Mouse (Mus musculus) intestine, embryonic 16.5 days (tissue): ENCODE data around the gene Rhox2a. TPM values are rescaled to one million over a fixed set of nuclear protein-coding genes. Genes with fewer than 3 reads are reported as not detected.
"Not testable (repeated sequence)": the region's sequence is repeated elsewhere in the genome, so short reads cannot be mapped to it uniquely, and the experiment has no call there.

Experiments
- ATAC-seq: fragments of 200-750 bp; cut with Nextera tagmentation; 2 replicates; pipeline ENCODE4 v1.8.0; 2017; ENCODE audit warnings: moderate TSS enrichment, moderate library complexity
- H3K27ac ChIP-seq: fragments of 300-500 bp; sonication (generic); 2 replicates; pipeline ENCODE4 v1.5.1; 2014; ENCODE audit warnings: mild to moderate bottlenecking, low read length
- H3K27me3 ChIP-seq: fragments of 300-500 bp; sonication (generic); replicated peaks from 2 replicates; pipeline ENCODE4 v1.6.1; 2014; ENCODE audit warnings: low read length, control low read depth, mixed read lengths; ENCODE audit not compliant: control insufficient read depth, insufficient read depth
- H3K36me3 ChIP-seq: fragments of 300-500 bp; sonication (generic); 2 replicates; pipeline ENCODE4 v1.6.1; 2014; ENCODE audit warnings: low read length, control low read depth; ENCODE audit not compliant: control insufficient read depth, insufficient read depth
- H3K4me1 ChIP-seq: fragments of 300-500 bp; sonication (generic); 2 replicates; pipeline ENCODE4 v1.6.1; 2014; ENCODE audit warnings: low read length, control low read depth, mixed read lengths; ENCODE audit not compliant: control insufficient read depth, insufficient read depth
- H3K4me2 ChIP-seq: fragments of 300-500 bp; sonication (generic); 2 replicates; pipeline ENCODE4 v1.6.1; 2014; ENCODE audit warnings: low read depth, low read length, control low read depth
- H3K4me3 ChIP-seq: fragments of 300-500 bp; sonication (generic); 2 replicates; pipeline ENCODE4 v1.5.1; 2014; ENCODE audit warnings: mild to moderate bottlenecking, low read length
- H3K9ac ChIP-seq: fragments of 300-500 bp; sonication (generic); 2 replicates; pipeline ENCODE4 v1.6.1; 2014; ENCODE audit warnings: low read depth, low read length
- H3K9me3 ChIP-seq: fragments of 300-500 bp; sonication (generic); 2 replicates; pipeline ENCODE4 v1.6.1; 2016; ENCODE audit warnings: low read length, control low read depth; ENCODE audit not compliant: control insufficient read depth
- WGBS: fragments of 180-500 bp; shearing (Covaris S2); extraction: QIAGEN DNeasy Blood & Tissue Kit; methylation state at CpG from one replicate; pipeline ENCODE4 v1.1.7; 2014; 5-methylcytosine and 5-hydroxymethylcytosine counted together
- polyA plus RNA-seq: library from polyadenylated mRNA; unstranded; fragments of >200 nt; fragmentation: Nextera tagmentation; extraction: Ambion mirVana; gene quantifications from 2 replicates; pipeline ENCODE4 v1.2.1, GENCODE M21; 2015

Rhox2a gene
- not detected in 2 replicates for polyA plus RNA-seq

- no CpG with 5 or more reads among the region's 9 CpGs for WGBS
- not testable (repeated sequence) for H3K27ac ChIP-seq, H3K36me3 ChIP-seq, H3K4me2 ChIP-seq, H3K9me3 ChIP-seq, H3K27me3 ChIP-seq, ATAC-seq, H3K4me1 ChIP-seq, H3K9ac ChIP-seq, H3K4me3 ChIP-seq
These were observed at the start of gene Rhox2a for GRCm38 (mm10) chrX:37244676-37245075. Gene Rhox2a, plus strand, starts transcription at chrX:37244976.

GRCm38 (mm10) chrX:37198676-37199075 is 46.1 kb upstream of the Rhox2a start:
- Histone ChIP-seq H3K4me1 (no peaks in the 10 kb centered on the region), H3K27ac (no peak overlapping the region), H3K9me3 (no peaks in the 10 kb centered on the region), H3K27me3 (no peaks in the 10 kb centered on the region), H3K4me2 (no peak overlapping the region), H3K36me3 (no peaks in the 10 kb centered on the region), H3K4me3 (no peak overlapping the region), H3K9ac (no peak overlapping the region)
- 59% methylated on average over 8 of the region's 8 CpGs for WGBS
- no peak for ATAC-seq

- 86% methylated on average over 10 of the region's 10 CpGs for WGBS
- H3K4me3 ChIP-seq = no peak within 1 kb of the TSS
- no peaks in the 10 kb centered on the region for H3K36me3 ChIP-seq
These were observed 33.8 kb upstream of the Rhox2a start, which contains the start of gene Gm9 for GRCm38 (mm10) chrX:37210941-37211340. Gene Gm9, minus strand, starts transcription at chrX:37211041.

GRCm38 (mm10) chrX:37222158-37222557 is 22.6 kb upstream of the Rhox2a start, which contains the start of gene Rhox1:
Gene Rhox1, minus strand, starts transcription at chrX:37222258.
- 71% methylated on average over 1 of the region's 1 CpGs for WGBS
- not testable (repeated sequence) for H3K4me3 ChIP-seq, H3K4me1 ChIP-seq, H3K36me3 ChIP-seq, H3K4me2 ChIP-seq, ATAC-seq, H3K27me3 ChIP-seq, H3K9ac ChIP-seq, H3K9me3 ChIP-seq, H3K27ac ChIP-seq

More at GRCm38 (mm10) chrX:37210941-37211340, 33.8 kb upstream of the Rhox2a start, which contains the start of gene Gm9:
- no peaks in the 10 kb centered on the region for H3K4me1 ChIP-seq
- no peak within 1 kb of the TSS for H3K4me2 ChIP-seq
- no peak within 1 kb of the TSS for H3K9ac ChIP-seq
- no peak for ATAC-seq
- no peak within 1 kb of the TSS for H3K27ac ChIP-seq
- H3K9me3 ChIP-seq = no peaks in the 10 kb centered on the region
- no peaks in the 10 kb centered on the region for H3K27me3 ChIP-seq

- H3K27ac ChIP-seq, H3K27me3 ChIP-seq, ATAC-seq, H3K4me2 ChIP-seq, H3K9me3 ChIP-seq, H3K4me1 ChIP-seq, H3K4me3 ChIP-seq, H3K36me3 ChIP-seq, H3K9ac ChIP-seq: not testable (repeated sequence)
- no CpG with 5 or more reads among the region's 3 CpGs for WGBS
These were observed 4.8 kb downstream of the Rhox2a start, which contains the start of gene Rhox3a for GRCm38 (mm10) chrX:37249619-37250018. Gene Rhox3a, plus strand, starts transcription at chrX:37249919.

GRCm38 (mm10) chrX:37265038-37265437 is 20.3 kb downstream of the Rhox2a start, which contains the start of gene Rhox4a:
Gene Rhox4a, plus strand, starts transcription at chrX:37265338.
- H3K9me3 ChIP-seq, H3K9ac ChIP-seq, H3K4me2 ChIP-seq, H3K27ac ChIP-seq, H3K4me3 ChIP-seq, H3K4me1 ChIP-seq, H3K27me3 ChIP-seq, ATAC-seq, H3K36me3 ChIP-seq: not testable (repeated sequence)
- 96% methylated on average over 10 of the region's 19 CpGs for WGBS

Other genes with a start within 250 kb of the Rhox2a start
- 0.11 TPM in 2 replicates for gene Sowahd, start 196.1 kb upstream of the Rhox2a start, polyA plus RNA-seq
- gene Rpl39, start 159.6 kb upstream of the Rhox2a start, polyA plus RNA-seq = 429 and 442 TPM in 2 replicates
- 12.1 and 14.2 TPM in 2 replicates for gene Upf3b, start 134.7 kb upstream of the Rhox2a start, polyA plus RNA-seq
- gene Nkap, start 118.2 kb upstream of the Rhox2a start, polyA plus RNA-seq = 10.8 and 10.9 TPM in 2 replicates
- not detected in 2 replicates for gene Akap14, start 76.1 kb upstream of the Rhox2a start, polyA plus RNA-seq
- 382 and 399 TPM in 2 replicates for gene Ndufa1, start 53.8 kb upstream of the Rhox2a start, polyA plus RNA-seq
- 7.6 and 8.1 TPM in 2 replicates for gene Rnf113a1, start 53.7 kb upstream of the Rhox2a start, polyA plus RNA-seq
- gene Gm9, start 33.9 kb upstream of the Rhox2a start, polyA plus RNA-seq = not detected in 2 replicates
- not detected in 2 replicates for gene Rhox1, start 22.7 kb upstream of the Rhox2a start, polyA plus RNA-seq
- gene Rhox3a, start 4.9 kb downstream of the Rhox2a start, polyA plus RNA-seq = not detected in 2 replicates
- not detected in 2 replicates for gene Rhox4a, start 20.4 kb downstream of the Rhox2a start, polyA plus RNA-seq
- gene Rhox3a2, start 135.1 kb downstream of the Rhox2a start, polyA plus RNA-seq = not detected in 2 replicates
- not detected in 2 replicates for gene Rhox4a2, start 145.9 kb downstream of the Rhox2a start, polyA plus RNA-seq
- not detected in 2 replicates for gene Rhox2b, start 167.1 kb downstream of the Rhox2a start, polyA plus RNA-seq
- gene Rhox4b, start 187.5 kb downstream of the Rhox2a start, polyA plus RNA-seq = not detected in 2 replicates
- not detected in 2 replicates for gene Rhox2c, start 208.7 kb downstream of the Rhox2a start, polyA plus RNA-seq
- not detected in 2 replicates for gene Rhox3c, start 213.6 kb downstream of the Rhox2a start, polyA plus RNA-seq
- not detected in 2 replicates for gene Rhox4c, start 235.4 kb downstream of the Rhox2a start, polyA plus RNA-seq
- gene Rhox2d, start 248.5 kb downstream of the Rhox2a start, polyA plus RNA-seq = not detected in 2 replicates